Mouse (Mus musculus): ENCODE data around the gene Mapt.

The Mapt gene

DNA sequence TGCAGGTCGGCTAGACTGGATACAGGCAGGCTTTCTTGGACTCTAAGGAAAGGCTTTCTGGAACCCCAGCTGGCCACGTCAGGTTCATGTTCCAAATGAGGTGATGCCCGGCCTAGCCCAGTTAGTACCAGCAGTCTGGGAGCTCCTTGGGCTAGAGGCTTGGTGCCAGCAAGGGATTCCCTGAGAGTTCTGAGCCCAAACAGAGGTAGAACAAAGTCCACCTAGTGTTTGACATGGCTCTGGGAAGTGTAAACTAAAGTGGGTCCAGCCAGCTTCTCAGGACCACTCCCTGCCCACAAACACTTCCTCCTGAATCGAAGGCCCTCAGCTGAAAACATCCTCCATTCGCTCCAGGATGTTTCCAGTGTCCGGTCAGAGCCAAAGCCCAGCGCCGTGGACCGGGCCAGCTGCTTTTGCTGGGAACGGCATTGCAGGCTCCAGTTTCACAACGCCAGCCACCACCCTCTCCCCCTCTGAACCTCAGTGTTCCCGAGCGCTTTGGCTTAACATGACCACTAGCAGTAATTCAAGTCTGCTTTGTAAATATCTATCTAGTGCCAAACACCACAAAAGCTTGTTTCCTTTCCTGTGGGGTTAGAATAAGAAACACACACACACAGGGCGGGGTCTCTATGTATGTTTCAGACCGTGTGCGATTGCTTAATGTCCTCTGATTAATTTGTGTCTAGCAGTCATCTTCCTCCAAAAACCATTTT lies 85.7 kb downstream of the Mapt start:
- DNase-seq: no peak

DNA sequence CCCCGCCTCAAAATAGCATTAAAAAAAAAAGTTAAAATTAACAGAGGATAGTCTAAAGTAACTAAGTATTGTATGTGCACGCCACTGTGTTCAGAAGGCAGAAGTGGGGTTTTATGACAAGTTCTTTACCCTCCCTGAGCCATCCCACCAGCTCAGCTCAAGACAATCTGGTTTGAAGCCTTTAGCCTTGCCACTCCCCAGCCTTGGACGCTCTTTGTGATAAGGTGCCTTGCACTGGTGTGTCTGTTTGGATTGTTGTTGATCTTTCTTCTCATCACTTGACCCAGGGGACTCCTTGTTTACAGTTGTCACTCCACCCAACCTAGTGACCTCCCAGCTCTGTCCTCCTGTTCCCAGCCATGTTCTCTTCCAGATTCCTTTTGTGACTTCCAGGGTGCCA lies 86.4 kb downstream of the Mapt start:
- DNase-seq: no peak

DNA sequence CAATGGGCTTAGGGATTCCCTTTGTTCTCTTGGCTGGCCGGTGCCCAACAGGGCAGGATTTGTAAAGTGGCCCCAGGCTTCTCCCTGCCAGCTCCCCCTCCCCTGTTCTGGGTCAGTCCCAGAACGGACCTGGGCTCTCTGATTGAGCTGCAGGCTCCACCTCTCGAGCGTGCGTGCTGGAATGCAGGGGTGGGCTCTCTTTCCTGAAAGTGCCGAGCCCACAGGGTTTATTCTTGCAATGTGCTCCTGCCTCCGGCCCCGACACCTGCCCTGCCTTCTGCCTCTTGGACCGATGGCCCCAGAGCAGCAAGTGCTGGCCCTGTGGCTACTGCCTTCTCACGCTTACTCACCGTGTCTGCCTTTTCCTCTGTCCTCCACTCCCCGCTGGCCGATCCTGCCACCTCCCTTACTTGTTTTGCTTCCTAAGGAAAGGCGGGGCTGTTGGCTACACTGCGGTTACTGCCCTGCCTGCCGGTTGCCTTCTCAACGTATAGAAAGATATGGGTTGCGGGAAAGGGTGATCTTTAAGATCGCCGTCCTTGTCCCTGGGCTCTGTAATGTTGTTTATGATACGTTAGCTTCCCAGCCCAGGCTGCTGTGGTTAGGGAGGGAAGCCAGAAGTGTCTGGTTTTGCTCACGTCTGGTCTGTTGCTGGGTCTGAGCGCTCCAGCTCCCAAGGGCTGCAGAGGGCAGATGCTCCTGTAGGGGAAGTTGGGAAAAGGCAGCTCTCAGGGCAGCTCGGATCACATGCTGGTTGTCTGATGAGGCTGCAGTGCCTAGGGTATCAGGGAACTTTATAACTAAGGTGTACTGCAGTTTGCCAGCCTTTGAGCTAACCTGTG lies 88.0 kb downstream of the Mapt start:
- DNase-seq: peak; percentile 63

DNA sequence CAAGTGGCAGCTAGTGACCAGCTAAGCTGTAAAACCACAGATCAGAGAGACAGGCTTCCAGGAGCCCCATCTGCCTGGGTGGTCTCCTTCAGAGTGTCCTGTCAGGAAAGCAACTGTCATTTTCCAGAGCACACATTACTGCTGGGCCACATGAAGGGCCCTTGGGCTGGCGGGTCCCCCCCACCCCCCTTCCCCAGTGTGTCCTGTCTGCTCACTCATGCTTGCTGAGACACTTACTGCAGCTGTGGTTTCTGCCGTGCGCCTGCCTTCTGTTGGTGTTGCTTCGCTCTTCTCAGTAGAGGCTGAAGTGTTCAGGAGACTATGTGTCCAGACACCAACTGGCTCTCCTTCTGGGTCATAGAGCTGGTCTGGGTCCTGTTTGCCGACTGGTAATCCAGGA lies 89.3 kb downstream of the Mapt start:
- DNase-seq: peak; percentile 7

DNA sequence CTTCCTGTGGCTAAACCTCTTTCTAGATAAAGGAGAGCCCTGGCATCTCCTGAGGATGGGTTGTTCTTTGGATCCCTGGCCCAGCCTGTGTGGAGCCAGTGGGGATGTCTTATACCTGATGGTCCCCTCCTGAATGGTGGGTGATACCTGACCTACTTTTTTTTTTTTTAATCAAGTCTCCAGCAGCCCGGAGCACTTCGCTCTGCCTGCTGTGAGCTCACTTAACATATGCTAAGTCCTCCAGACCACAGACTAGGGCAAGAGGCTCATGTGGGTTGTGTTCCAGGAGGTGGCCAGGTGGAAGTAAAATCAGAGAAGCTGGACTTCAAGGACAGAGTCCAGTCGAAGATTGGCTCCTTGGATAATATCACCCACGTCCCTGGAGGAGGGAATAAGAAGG lies 91.0 kb downstream of the Mapt start:
- DNase-seq: no peak

DNA sequence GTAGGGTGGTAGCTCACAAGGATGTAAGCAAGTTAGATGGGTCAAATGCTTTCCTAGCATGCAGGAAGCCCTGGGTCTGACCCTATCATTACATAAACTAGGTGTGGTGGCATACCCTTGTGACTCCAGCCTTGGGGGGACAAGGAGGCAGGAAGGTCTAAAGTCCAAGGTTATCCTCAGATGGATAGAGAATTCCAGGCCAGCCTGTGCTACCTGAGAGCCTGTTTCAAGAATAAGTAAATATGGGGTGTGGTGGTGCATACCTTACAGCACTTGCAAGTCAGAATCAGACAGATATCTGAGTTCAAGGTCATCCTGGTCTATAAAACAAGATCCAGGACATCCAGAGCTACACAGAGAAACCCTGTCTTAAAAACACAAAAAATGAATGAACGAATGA lies 96.3 kb downstream of the Mapt start:
- DNase-seq: no peak

DNA sequence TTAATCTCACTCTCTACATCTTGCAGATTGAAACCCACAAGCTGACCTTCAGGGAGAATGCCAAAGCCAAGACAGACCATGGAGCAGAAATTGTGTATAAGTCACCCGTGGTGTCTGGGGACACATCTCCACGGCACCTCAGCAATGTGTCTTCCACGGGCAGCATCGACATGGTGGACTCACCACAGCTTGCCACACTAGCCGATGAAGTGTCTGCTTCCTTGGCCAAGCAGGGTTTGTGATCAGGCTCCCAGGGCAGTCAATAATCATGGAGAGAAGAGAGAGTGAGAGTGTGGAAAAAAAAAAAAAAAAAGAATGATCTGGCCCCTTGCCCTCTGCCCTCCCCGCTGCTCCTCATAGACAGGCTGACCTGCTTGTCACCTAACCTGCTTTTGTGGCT lies 96.8 kb downstream of the Mapt start:
- DNase-seq: no peak

DNA sequence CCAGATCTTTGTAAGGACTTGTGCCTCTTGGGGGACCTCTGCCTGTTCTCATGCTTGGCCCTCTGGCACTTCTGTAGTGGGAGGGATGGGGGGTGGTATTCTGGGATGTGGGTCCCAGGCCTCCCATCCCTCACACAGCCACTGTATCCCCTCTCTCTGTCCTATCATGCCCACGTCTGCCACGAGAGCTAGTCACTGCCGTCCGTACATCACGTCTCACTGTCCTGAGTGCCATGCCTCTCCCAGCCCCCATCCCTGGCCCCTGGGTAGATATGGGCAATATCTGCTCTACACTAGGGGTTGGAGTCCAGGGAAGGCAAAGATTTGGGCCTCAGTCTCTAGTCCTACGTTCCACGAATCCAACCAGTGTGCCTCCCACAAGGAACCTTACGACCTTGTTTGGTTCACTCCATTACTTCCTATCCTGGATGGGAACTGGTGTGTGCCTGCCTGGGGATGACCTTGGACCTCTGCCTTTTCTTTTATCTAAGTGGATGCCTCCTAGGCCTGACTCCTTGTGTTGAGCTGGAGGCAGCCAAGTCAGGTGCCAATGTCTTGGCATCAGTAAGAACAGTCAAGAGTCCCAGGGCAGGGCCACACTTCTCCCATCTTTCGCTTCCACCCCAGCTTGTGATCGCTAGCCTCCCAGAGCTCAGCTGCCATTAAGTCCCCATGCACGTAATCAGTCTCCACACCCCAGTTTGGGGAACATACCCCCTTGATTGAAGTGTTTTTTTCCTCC lies 98.2 kb downstream of the Mapt start:
- DNase-seq: no peak

DNA sequence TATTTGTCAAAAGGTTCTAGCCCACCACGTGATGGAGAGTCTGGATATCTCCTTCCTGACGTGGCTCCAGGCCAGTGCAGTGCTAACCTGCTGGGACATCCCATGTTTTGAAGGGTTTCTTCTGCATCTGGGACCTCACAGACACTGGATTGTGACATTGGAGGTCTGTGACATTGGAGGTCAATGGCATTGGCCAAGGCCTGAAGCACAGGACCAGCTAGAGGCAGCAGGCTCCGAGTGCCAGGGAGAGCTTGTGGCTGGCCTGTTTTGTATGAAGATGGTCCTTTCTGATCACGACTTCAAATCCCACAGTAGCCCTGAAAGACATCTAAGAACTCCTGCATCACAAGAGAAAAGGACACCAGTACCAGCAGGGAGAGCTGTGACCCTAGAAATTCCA lies 99.0 kb downstream of the Mapt start:
- DNase-seq: no peak

DNA sequence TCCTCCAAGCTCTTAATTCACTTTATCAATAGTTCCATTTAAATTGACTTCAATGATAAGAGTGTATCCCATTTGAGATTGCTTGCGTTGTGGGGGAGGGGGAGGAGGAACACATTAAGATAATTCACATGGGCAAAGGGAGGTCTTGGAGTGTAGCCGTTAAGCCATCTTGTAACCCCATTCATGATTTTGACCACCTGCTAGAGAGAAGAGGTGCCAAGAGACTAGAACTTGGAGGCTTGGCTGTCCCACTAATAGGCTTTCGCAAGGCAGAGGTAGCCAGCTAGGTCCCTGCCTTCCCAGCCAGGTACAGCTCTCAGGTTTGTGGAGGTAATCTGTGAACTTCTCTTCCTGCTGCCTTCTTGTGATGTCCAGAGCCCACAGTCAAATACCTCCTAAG lies 100.0 kb downstream of the Mapt start:
- peak; percentile 50 for DNase-seq

DNA sequence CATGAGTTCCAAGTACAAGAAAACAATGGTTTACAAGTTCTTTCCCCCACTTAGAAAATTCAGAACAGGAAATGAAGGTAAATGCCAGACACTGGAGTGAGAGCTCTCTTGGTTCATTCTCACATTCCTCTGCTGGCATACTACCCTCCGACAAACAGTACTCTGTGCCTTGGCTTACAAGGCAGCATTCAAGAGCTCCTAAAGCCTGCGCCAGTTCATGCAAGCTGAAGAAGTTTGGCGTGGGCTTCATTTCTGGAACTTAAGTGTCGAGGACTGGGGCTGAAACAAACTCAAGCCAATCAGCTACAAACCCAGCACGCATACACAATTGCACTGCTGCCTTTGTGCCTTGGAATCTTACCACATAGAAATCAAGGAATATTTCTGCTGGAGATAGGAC lies 100.9 kb downstream of the Mapt start:
- DNase-seq: no peak

DNA sequence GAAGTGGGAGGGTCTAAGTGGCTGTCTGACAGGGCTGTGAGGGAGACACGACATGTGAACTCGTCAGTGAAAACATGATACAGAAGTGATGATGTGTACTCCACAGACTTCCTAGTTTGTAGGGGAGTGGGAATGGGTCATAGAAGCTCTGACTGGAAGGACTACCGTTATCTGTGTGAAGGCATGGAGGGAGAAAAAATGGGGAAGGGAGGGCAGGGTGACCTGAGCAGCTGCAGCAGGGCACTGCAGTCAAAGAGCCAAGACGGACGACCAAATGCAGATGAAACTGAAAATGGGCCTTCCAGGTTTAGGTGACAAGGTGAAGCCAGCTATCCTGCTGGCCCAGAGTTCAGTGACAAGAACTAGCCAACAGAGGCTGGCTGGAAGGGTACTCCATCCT lies 102.9 kb downstream of the Mapt start:
- DNase-seq: no peak

DNA sequence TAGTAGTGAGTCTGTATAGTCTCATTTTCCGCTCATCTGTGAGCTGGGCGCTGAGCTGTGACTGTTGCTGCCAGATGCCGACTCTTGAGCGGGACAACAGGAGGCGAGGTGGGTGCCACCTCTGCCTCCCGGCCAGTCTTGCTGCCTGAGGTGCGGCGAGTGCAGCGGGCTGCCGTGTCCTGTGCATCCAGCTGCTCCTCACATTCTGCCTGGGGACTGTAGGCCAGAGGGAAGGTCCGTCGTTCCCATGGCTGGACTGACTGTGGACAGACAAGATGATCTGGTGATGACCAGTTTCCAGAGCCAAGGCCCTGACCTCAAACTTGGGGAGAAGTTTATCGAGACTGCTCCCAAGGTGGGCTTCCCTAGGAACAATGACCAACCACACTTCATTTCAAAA lies 103.8 kb downstream of the Mapt start:
- no peak for DNase-seq

DNA sequence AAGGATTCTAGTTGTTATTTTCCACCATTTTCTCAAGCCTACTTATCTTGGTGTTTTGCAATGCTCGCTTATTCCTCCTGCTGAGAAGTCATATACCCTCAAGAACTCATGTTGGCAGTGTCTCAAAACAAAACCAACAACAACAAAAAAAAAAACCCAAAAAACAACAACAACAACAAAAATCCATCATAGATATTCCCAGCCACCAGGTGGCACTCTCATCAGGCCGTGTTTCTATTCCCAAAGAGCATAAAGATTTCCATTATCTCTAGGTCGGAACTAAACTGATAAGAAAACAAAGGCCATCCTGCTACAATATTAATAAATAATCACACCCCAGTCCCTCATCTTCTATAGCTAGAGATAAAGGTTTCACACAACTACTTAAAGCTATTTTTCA lies 115.7 kb downstream of the Mapt start:
- no peak for DNase-seq

DNA sequence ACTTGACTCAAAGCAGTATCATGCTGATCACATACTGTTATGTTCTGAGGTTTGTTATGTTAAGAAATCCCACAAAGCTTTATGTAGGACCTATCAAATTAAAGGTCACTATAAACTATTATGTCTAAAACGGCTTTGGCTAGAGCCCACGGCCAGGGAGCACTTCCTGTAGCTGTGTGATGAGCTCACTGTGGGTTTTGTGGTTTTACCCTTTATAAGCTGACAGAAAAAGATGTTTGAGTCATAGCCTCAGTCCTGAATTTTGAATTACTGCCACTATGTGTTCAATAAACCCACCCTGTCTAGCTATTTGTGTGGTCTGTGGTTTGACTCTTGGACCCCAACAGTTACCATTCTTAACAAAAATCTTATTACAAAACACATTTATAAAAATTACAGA lies 130.6 kb downstream of the Mapt start:
- no peak for DNase-seq

DNA sequence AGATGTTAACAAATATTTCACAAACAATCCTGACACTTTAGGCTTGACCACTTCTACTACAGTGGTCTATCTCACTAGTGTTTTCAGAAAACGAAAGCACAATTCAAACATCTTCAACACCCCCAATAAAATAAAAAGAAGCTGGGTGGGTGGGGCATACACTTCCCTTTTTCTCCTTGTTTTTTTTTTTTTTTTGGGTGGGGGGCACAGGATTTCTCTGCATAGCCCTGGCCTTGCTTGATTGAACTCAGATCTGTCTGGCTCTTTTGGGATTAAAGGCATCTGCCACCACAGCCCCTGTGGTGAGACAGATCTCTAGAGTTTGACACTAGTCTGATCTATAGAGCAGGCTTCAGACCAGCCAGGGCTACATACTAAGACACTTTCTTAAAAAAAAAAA lies 131.5 kb downstream of the Mapt start:
- DNase-seq: no peak

DNA sequence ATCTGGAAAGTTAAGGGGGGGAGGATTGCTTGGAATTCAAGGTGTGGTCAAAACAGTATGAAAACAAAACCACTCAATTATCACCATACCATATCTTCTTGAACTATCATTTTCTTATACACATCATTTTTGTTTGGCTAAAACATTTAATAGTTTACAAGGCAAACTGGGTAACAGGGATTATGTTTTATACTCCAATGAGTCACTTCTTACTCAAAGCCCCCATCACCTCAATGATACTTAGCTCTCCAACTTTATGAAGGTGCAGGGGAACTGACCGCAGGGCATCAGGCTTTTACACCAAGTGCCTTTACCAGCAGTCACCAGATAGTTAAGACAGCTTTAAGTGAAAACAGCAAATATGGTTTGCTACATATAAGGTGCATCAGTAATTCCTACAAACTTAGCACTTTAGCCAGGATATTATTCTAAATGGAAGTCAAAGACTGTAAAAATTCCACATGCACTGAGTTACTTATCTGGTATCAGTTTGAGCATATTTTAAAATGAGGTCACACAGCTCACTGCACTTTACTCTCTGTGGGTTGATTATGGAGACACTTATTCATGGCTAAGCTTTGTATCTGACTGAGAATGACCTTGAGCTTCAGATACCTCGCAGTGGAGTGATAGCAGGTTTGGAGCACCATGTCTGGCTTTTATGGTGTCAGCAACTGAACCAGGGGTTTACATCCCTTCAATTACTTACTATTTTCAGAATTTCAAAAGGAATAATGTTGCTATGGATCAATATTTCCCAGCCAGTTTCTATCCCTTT lies 132.8 kb downstream of the Mapt start:
- DNase-seq: no peak

DNA sequence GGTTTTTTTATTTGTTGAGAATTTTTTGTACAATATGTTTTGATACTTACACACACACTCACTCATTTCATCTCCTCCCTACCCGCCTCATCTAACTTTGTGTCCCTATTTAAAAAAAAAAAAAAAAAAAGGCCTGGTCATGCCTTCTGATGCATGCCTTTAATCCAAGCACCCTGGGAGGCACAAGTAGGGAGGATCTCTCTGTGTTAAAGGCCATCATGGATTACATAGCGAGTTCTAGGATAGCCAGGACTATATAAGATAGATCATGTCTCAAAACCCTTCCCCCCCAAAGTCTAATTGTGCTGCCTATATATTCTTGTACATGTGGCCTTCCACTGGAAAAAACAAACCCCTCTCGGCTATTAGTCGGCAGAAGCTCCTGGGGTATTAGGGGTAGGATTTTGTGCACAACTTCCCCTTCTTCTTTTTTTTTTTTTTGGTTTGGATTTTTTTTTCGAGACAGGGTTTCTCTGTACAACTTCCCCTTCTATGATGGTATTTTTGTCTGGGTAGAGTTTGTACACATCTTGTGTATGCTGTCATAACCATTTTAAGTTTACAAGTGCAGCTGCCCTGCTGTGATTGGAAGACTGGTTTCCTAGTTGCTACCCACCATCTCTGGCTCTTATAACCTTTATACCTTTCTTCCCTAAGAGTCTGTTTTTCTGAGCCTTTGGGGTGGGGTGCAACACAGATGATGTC lies 136.4 kb downstream of the Mapt start:
- no peak for DNase-seq

DNA sequence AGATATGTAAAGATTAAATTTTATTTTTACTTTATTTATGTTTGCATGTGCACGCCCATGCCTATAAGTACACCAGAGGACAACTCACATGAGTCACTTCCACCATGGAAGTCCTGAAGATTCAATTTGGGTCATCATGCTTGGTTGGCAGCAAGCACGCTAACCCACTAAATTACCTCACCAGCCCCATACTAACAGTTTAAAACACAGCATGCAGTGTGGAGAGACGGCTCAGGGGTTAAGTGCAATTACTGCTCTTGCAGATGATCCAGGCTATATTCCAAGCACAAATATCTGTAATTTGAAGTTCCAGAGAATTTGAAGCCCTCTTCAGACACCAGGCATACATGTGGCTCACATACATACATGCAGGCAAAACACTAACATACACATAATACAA lies 145.1 kb downstream of the Mapt start:
- no peak for DNase-seq

DNA sequence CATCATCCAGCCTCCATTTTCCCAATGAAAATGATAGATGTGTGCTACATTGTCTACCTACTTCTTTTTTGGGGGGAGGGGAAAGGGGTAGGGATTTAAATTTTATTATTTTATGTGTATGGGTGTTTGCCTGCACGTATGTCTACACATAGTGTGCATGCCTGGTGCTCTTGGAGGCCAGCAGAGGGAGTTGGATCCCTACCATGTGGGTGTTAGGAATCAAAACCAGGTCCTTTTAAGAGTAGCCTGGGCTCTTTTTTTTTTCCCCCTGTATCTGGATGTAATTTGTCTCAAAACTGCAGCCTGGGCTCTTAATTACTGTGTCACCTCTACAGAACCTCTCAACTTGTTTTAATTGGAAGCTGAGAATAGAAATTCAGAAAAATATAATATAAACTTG lies 148.4 kb downstream of the Mapt start:
- DNase-seq: peak; percentile 27

Data from cerebellum, adult 9-11 months (tissue).